8 mouse cellular contexts compared by ENCODE assay signal in the genomic region with DNA sequence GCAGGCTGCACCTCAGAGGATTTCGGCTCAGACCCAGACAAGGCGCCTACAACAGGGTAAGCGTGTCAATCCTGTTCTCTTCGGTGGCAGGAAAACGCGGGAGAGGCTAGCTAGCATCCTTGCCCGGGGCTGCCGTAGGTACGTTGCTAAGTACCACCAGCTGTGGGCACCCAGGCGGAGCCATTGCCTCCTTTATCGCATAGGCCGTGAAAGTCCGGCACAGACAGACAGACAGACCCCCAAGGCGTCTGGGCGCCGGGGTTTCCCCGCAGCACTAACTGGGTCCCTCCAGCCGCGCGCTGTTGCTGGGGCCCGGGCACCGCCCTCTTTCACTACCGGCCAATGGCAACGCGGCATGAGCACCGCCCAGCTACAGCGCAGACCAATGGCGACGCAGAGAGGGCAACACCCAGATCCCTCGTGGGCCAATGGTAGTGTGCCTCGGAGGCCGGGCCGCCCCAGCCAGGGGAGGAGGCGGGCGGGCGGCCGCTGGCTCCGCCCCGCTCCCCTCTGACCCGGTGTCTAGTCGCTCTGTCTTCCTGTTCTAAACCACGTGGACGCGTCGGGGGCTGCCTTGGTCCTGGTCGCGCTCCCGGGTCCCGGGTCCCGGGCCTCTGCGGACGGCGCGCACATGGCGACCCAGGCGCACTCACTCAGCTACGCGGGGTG. TPM values are rescaled to one million over a fixed set of nuclear protein-coding genes. Genes with fewer than 3 reads are reported as not detected.
DNase-seq lines count a peak whose midpoint lies in the region; ATAC-seq and TF ChIP-seq lines count a peak whose summit lies in the region.

A gene (plus strand): TSS at position 502 of the 669 bp plus-strand sequence.

- H3K36me3 ChIP-seq in embryonic facial prominence, embryonic 15.5 days: no peaks in the 10 kb centered on the region
- H3K36me3 ChIP-seq in kidney, embryonic 14.5 days (ENCODE audit: control insufficient read depth, insufficient read depth, low read length): no peaks in the 10 kb centered on the region
- no peaks in the 10 kb centered on the region for H3K36me3 ChIP-seq in limb, embryonic 15.5 days

- TF ChIP-seq CTCF in bone marrow, adult 2 months (IDR thresholded peaks at IDR 0.05; ENCODE audit: control insufficient read depth, insufficient read depth, low read length): no peak

- peak; percentile 95 for DNase-seq in 416B (ENCODE audit: low read depth)
- peak; percentile 95 to 97 for DNase-seq in heart, adult 9 months (ENCODE audit: low spot score in 2 of 2)
- DNase-seq in monocyte, adult 2 months (ENCODE audit: low read depth in 1 of 2, low spot score in 2 of 2): peak; percentile 81 to 86
- DNase-seq in spleen, postnatal 36 days (ENCODE audit: low spot score in 2 of 2): peak; percentile 95

- TF ChIP-seq POLR2A in bone marrow, adult 2 months (IDR thresholded peaks at IDR 0.05; ENCODE audit: borderline replicate concordance, control insufficient read depth, low read depth, low read length): peak; percentile 77; the same call in 1 of the 2 replicates

- H3K27me3 ChIP-seq in embryonic facial prominence, embryonic 15.5 days: no peaks in the 10 kb centered on the region
- no peaks in the 10 kb centered on the region for H3K27me3 ChIP-seq in kidney, embryonic 14.5 days (ENCODE audit: control insufficient read depth, insufficient read depth, low read length)
- no peaks in the 10 kb centered on the region for H3K27me3 ChIP-seq in limb, embryonic 15.5 days

- peak within 1 kb of the TSS; percentile 86 for H3K4me2 ChIP-seq in embryonic facial prominence, embryonic 15.5 days (replicated peaks)
- H3K4me2 ChIP-seq in kidney, embryonic 14.5 days (replicated peaks; ENCODE audit: low read depth, low read length): peak within 1 kb of the TSS; percentile 51
- H3K4me2 ChIP-seq in limb, embryonic 15.5 days: peak within 1 kb of the TSS; percentile 81

- no peaks in the 10 kb centered on the region; the same call in 1 of the 2 replicates for H3K4me1 ChIP-seq in bone marrow, adult 2 months (ENCODE audit: control insufficient read depth, insufficient read depth, low read length)
- peaks cover 13% of the 10 kb centered on the region for H3K4me1 ChIP-seq in embryonic facial prominence, embryonic 15.5 days
- no peaks in the 10 kb centered on the region for H3K4me1 ChIP-seq in kidney, embryonic 14.5 days (ENCODE audit: control insufficient read depth, insufficient read depth, low read length)
- peaks cover 12% of the 10 kb centered on the region for H3K4me1 ChIP-seq in limb, embryonic 15.5 days

- H3K27ac ChIP-seq in bone marrow, adult 2 months (ENCODE audit: control insufficient read depth, insufficient read depth, low read depth, low read length, poor library complexity): peak within 1 kb of the TSS; percentile 25; the same call in 1 of the 2 replicates
- peak within 1 kb of the TSS; percentile 82 for H3K27ac ChIP-seq in embryonic facial prominence, embryonic 15.5 days (replicated peaks)
- H3K27ac ChIP-seq in kidney, embryonic 14.5 days (ENCODE audit: low read depth, low read length): peak within 1 kb of the TSS; percentile 33; the same call in 1 of the 2 replicates
- H3K27ac ChIP-seq in limb, embryonic 15.5 days: peak within 1 kb of the TSS; percentile 44

- H3K9me3 ChIP-seq in embryonic facial prominence, embryonic 15.5 days (replicated peaks): no peaks in the 10 kb centered on the region
- H3K9me3 ChIP-seq in kidney, embryonic 14.5 days (ENCODE audit: control insufficient read depth, low read length): no peaks in the 10 kb centered on the region
- H3K9me3 ChIP-seq in limb, embryonic 15.5 days: no peaks in the 10 kb centered on the region

- under 1% methylated on average over 58 of the region's 58 CpGs for WGBS in bone marrow, adult 2 months
- WGBS in embryonic facial prominence, embryonic 15.5 days: under 1% methylated on average over 58 of the region's 58 CpGs
- under 1% methylated on average over 55 of the region's 58 CpGs for WGBS in kidney, embryonic 14.5 days
- WGBS in limb, embryonic 15.5 days: under 1% methylated on average over 58 of the region's 58 CpGs

- ATAC-seq in embryonic facial prominence, embryonic 15.5 days (ENCODE audit: insufficient number of reproducible peaks, low FRiP score, low TSS enrichment, low read depth): peak; percentile 100
- peak; percentile 100 for ATAC-seq in kidney, embryonic 14.5 days (ENCODE audit: low FRiP score, low TSS enrichment)
- peak; percentile 100 for ATAC-seq in limb, embryonic 15.5 days (ENCODE audit: insufficient number of reproducible peaks, low FRiP score, low TSS enrichment, low read depth)

- peak within 1 kb of the TSS; percentile 93 for H3K4me3 ChIP-seq in bone marrow, adult 2 months (replicated peaks; ENCODE audit: control insufficient read depth, low read depth, low read length)
- H3K4me3 ChIP-seq in embryonic facial prominence, embryonic 15.5 days (replicated peaks): peak within 1 kb of the TSS; percentile 81
- peak within 1 kb of the TSS; percentile 64 for H3K4me3 ChIP-seq in kidney, embryonic 14.5 days (ENCODE audit: low read length)
- peak within 1 kb of the TSS; percentile 74 for H3K4me3 ChIP-seq in limb, embryonic 15.5 days

- H3K9ac ChIP-seq in embryonic facial prominence, embryonic 15.5 days: peak within 1 kb of the TSS; percentile 64
- peak within 1 kb of the TSS; percentile 58 for H3K9ac ChIP-seq in kidney, embryonic 14.5 days (ENCODE audit: low read depth, low read length)
- peak within 1 kb of the TSS; percentile 54 for H3K9ac ChIP-seq in limb, embryonic 15.5 days

RNA-seq across cellular contexts. Expression of the gene that starts here (rescaled TPM):
- polyA plus RNA-seq in bone marrow, adult 2 months (2011; ENCODE audit: insufficient read depth, insufficient read length, low replicate concordance, missing spikeins): 18.2 and 19.0 TPM in 2 replicates
- polyA plus RNA-seq in embryonic facial prominence, embryonic 15.5 days (2015; fragmentation: Nextera tagmentation; extraction: Ambion mirVana): 47.1 and 48.3 TPM in 2 replicates
- polyA plus RNA-seq in kidney, embryonic 14.5 days (2014; fragmentation: Nextera tagmentation; extraction: Ambion mirVana): 52.3 and 66.0 TPM in 2 replicates
- 44.2 and 47.4 TPM in 2 replicates for polyA plus RNA-seq in limb, embryonic 15.5 days (2015; fragmentation: Nextera tagmentation; extraction: Ambion mirVana)

Comparison
In these comparisons a context has a peak if more than half of its experiments do, and no peak if none do; other contexts are left out.
1. Peak in every context shown above with its lines: DNase-seq, ATAC-seq, H3K4me3 ChIP-seq and H3K27ac ChIP-seq.
2. H3K27ac ChIP-seq: peak in every context shown above with its lines; median percentile 82 in embryonic facial prominence, embryonic 15.5 days; 44 in limb, embryonic 15.5 days; 33 in kidney, embryonic 14.5 days; 25 in bone marrow, adult 2 months.